Mouse (Mus musculus): ENCODE results near the gene Ppp3ca. TPM values are rescaled to one million over a fixed set of nuclear protein-coding genes. Genes with fewer than 3 reads are reported as not detected.
A peak's percentile ranks its signal among the peaks of the same experiment; 100 is the strongest.
"Not testable (repeated sequence)": the region's sequence is repeated elsewhere in the genome, so short reads cannot be mapped to it uniquely, and the experiment has no call there.

The Ppp3ca gene
- total RNA-seq, 2 experiments from 2014 or later = 56.6 to 72.4 TPM

GRCm38 (mm10) chr3:136684191-136684958, 14.5 kb downstream of the Ppp3ca start:
- ATAC-seq (replicated peaks; ENCODE audit: poor library complexity, severe bottlenecking) = peak; percentile 84

- no peak for ATAC-seq (replicated peaks; ENCODE audit: poor library complexity, severe bottlenecking)
Observed at GRCm38 (mm10) chr3:136686429-136686828, 16.5 kb downstream of the Ppp3ca start.

- no peak for ATAC-seq (replicated peaks; ENCODE audit: poor library complexity, severe bottlenecking)
Observed at GRCm38 (mm10) chr3:136688101-136688586, 18.2 kb downstream of the Ppp3ca start.

- no peak for ATAC-seq (replicated peaks; ENCODE audit: poor library complexity, severe bottlenecking)
Observed at GRCm38 (mm10) chr3:136689793-136690543, 20.0 kb downstream of the Ppp3ca start.

- ATAC-seq (replicated peaks; ENCODE audit: poor library complexity, severe bottlenecking) = peak; percentile 79
Observed at GRCm38 (mm10) chr3:136691984-136692383, 22.1 kb downstream of the Ppp3ca start.

DNA sequence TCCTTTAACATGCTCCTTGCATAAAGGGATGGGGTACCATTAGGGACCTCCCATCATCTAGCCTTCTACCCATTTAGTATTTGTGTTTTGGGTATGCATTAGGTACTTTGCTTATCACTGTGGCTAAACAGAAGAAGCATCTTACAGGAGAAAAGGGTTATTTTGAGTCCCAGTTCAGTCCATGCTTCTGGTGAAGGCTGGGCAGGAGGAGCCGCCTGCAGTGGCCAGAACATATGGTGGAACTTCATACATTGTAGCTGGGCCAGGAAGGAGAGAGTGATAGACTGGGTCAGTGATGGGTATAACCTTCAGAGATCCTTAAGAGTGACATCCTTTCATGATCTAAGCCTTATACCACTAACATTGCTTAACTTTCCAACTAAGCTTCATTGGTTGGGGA, 23.6 kb downstream of the Ppp3ca start:
- no peak for ATAC-seq (replicated peaks; ENCODE audit: poor library complexity, severe bottlenecking)

DNA sequence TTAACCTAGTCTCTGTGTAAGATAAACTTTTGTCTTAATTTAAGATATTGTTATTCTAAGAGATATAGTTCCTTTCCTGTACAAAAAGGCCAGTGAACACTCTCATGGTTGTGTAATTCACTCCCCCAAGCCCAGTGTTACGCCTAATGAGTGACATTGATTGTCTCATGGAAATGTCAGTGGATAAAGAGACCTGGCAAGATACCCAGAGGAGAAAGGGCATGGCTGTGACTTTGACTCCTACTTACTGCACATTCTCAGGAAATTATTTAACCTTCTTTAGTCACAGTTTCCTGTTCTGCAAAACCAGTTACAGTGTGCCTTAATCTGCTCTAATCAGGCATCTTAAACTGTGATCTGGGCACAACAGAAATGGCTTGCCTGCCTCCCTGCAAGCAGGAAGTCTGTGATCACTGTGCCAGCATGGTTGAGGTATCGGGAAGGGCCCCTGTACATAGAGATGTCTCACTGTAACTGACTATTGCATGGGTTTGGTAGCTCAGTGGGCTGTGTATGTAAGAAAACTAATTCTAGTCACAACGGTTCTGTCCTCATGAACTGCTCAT, 27.8 kb downstream of the Ppp3ca start:
- ATAC-seq (replicated peaks; ENCODE audit: poor library complexity, severe bottlenecking) = peak; percentile 66

GRCm38 (mm10) chr3:136699711-136700110, 29.8 kb downstream of the Ppp3ca start:
- not testable (repeated sequence) for ATAC-seq (replicated peaks; ENCODE audit: poor library complexity, severe bottlenecking)

- ATAC-seq (replicated peaks; ENCODE audit: poor library complexity, severe bottlenecking) = peak; percentile 30
Observed at GRCm38 (mm10) chr3:136700447-136701009, 30.6 kb downstream of the Ppp3ca start.

GRCm38 (mm10) chr3:136702861-136703260, 32.9 kb downstream of the Ppp3ca start:
- ATAC-seq (replicated peaks; ENCODE audit: poor library complexity, severe bottlenecking) = peak; percentile 54

DNA sequence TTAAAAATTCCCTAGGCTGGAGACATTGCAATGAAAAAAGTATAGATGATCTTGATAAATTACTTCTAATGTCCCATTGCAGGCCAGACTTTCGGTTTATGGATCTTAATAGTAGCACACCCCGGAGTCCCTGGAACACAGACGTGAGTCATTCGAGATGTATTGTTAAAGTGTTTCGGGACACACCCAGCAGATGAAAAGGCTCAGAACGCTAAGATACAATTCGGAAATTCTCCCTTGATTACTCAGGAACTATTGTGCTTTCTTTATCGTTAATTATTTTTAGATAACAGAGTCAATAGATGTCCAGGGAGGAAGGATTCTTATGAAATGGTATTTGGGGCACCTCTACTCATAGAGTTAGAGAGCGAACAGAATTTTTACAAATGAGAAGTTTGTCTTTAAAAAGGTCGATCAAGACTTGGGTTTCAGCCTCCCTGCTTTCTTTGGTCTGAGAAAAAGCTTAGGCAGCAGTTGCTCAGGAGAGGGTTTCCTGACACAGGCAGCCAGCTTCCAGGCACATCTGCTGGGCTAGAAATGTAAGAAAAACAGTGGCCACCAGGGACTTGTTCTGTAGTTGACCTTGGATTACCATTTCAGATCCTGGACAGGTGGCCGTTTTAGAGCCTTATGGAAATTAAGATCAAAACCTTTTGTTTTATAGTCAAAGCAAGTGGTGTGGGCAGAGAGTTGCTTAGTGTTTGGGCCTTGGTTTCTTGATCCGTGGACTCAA, 34.8 kb downstream of the Ppp3ca start:
- no peak for ATAC-seq (replicated peaks; ENCODE audit: poor library complexity, severe bottlenecking)

DNA sequence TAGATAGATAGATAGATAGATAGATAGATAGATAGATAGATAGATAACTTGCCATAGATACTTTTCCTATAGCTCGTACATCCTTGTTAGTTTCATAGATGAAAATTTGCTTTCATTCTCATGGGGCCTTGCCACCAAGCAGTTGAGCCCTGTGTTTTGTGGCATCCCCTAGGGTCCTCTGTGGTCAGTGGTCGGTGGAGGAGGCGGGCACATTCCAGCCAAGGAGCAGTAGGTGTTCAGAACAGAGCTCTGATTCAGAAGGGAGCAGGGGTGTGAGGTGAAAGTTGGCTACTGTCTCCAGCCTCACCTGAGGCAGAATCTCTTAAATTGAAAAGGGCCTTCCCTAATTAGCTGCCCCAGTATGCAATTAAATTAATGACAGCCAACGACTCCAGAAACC, 36.1 kb downstream of the Ppp3ca start:
- no peak for ATAC-seq (replicated peaks; ENCODE audit: poor library complexity, severe bottlenecking)

- ATAC-seq (replicated peaks; ENCODE audit: poor library complexity, severe bottlenecking) = no peak
Observed at GRCm38 (mm10) chr3:136706771-136707170, 36.8 kb downstream of the Ppp3ca start.

DNA sequence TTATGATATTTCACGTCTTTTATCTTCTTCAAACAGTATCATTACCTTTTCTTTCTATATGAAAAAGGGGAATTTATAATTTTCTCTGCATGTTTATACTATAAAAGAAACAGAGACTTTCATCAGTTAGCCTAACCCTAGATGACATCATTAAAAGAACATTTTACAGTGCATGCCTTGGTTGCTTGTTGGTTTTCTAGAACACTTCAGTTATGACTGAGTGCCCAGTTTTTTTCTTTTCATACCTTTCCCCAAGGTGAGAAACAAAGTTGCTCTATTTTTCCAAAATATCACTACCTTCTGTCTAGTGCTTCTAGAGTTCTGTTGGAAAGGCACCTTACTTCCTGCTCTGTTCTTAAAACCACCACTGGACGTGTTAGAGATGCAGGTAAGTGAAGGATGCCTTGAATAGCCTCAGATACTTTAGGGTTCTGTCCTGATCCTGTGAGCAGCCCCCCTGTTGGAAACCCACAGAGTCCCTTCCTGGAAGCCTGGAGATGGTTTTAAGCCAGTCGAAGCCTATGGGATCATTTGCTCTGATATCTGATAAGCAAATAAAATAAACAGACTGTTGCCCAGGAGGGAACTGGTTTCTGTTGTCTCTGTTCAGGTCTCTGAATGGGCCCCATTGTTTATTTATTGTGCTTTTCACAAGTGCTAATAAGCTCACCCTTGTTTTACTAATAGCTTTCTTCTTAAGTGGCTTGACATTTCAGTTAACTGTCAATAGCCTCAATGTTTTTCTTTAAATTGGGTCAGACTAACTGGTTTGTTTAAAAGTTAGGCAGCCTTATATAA, 37.5 kb downstream of the Ppp3ca start:
- no peak for ATAC-seq (replicated peaks; ENCODE audit: poor library complexity, severe bottlenecking)

DNA sequence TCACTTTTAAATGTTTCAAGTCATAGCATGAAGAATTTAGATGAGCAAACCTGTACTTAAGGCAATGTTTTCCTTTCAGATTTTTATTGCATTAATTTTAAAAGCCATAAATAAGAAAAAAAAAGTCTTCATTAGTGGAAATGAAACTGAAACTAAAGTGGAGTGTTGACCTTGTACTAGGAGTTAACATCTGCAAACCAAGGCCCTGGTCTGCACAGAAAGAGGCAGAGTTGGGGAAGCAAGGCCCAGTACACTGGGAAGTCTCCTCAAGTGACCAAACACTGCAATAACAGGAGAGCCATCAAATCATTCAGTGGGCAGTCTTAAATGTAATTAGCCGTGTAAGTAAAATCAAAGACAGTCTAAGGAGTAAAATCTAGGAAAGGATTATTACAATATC, 38.3 kb downstream of the Ppp3ca start:
- peak; percentile 87 for ATAC-seq (replicated peaks; ENCODE audit: poor library complexity, severe bottlenecking)

- ATAC-seq (replicated peaks; ENCODE audit: poor library complexity, severe bottlenecking) = no peak
Observed at GRCm38 (mm10) chr3:136710310-136710906, 40.5 kb downstream of the Ppp3ca start.

DNA sequence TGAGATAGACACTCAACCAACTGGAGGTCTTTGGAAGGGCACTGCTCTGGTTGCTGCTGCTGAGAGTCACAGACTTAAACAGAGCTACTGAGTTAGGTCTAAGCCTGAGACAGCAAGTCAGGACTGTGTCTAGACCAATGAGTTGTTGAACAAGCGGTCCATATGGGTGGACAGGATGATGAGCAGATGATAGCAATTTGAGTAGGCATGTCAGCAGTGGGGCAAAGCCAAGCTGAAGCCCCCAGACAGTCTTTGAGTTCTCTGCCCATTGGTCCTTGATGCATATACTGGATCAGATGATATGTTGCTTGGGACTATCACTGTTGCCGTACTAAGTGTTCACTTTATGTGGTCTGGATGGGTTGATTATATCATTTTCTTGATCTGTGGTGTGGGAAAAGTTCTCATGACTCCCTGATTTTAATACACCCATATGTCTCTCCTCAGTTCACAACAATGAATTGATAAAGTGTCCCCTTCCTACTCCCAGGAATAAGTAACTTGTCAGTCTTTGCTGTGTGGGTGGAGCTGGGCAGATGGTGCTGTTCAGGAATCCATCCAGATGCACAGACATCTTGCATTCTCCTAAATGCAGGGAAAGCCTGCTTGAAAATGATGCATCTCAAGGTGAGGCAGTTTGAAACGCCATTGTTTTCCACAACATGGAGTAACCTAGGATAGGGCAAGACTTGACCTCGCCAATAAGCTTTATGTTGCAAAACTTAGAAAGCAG, 44.5 kb downstream of the Ppp3ca start:
- no peak for ATAC-seq (replicated peaks; ENCODE audit: poor library complexity, severe bottlenecking)

- peak; percentile 42 for ATAC-seq (replicated peaks; ENCODE audit: poor library complexity, severe bottlenecking)
Observed at GRCm38 (mm10) chr3:136716247-136716646, 46.3 kb downstream of the Ppp3ca start.
